ENCODE assay signal across 20 mouse cellular contexts in genomic region chr1:187015673-187016072, GRCm38 (mm10). TPM values are rescaled to one million over a fixed set of nuclear protein-coding genes. Genes with fewer than 3 reads are reported as not detected.
DNase-seq lines count a peak whose midpoint lies in the region; ATAC-seq and TF ChIP-seq lines count a peak whose summit lies in the region.
"Had no signal": no experiment of that assay in that cellular context is flagged by ENCODE, and none has a peak within 500 bp of the region (broad histone marks: within the 10 kb centered on the region; RNA-seq: fewer than 3 reads in every experiment).

No protein-coding gene starts in this region.

- H3K79me2 ChIP-seq in myocyte (ENCODE audit: control insufficient read depth, insufficient read depth) = no peaks in the 10 kb centered on the region

- no peak overlapping the region for H3K9ac ChIP-seq in kidney, embryonic 14.5 days (ENCODE audit: low read depth, low read length)
- H3K9ac ChIP-seq: embryonic facial prominence, embryonic 13.5 days; forebrain, embryonic 12.5 days; hindbrain, embryonic 13.5 days had no signal

- H3K27me3 ChIP-seq in myocyte (ENCODE audit: control insufficient read depth, insufficient read depth, insufficient read length) = no peaks in the 10 kb centered on the region
- no peaks in the 10 kb centered on the region for H3K27me3 ChIP-seq in kidney, embryonic 14.5 days (ENCODE audit: control insufficient read depth, insufficient read depth, low read length)
- H3K27me3 ChIP-seq: embryonic facial prominence, embryonic 13.5 days; forebrain, embryonic 12.5 days; hindbrain, embryonic 13.5 days had no signal

- ATAC-seq in kidney, embryonic 14.5 days (ENCODE audit: low FRiP score, low TSS enrichment) = no peak
- ATAC-seq: forebrain, embryonic 16.5 days; hindbrain, postnatal 0 days had no signal

- no peak for TF ChIP-seq POLR2A in myocyte (IDR thresholded peaks at IDR 0.05; ENCODE audit: insufficient read length, low read depth)

- H3K4me1 ChIP-seq in kidney, embryonic 14.5 days (ENCODE audit: control insufficient read depth, insufficient read depth, low read length) = 0 out of 2 replicates have a peak, but pooled peaks cover 5% of the 10 kb centered on the region
- H3K4me1 ChIP-seq: forebrain, embryonic 12.5 days had no signal

- H3K36me3 ChIP-seq in myocyte (ENCODE audit: control insufficient read depth, insufficient read depth) = no peaks in the 10 kb centered on the region
- H3K36me3 ChIP-seq in kidney, embryonic 14.5 days (ENCODE audit: control insufficient read depth, insufficient read depth, low read length) = no peaks in the 10 kb centered on the region
- H3K36me3 ChIP-seq: embryonic facial prominence, embryonic 13.5 days; forebrain, embryonic 12.5 days; hindbrain, embryonic 13.5 days had no signal

- peak overlapping the region; percentile 10 for H3K4me2 ChIP-seq in myocyte (ENCODE audit: low read depth)
- H3K4me2 ChIP-seq in kidney, embryonic 14.5 days (replicated peaks; ENCODE audit: low read depth, low read length) = no peak overlapping the region
- H3K4me2 ChIP-seq: embryonic facial prominence, embryonic 13.5 days; forebrain, embryonic 12.5 days; hindbrain, embryonic 13.5 days had no signal

- 68% methylated on average over 1 of the region's 1 CpGs for WGBS in kidney, embryonic 14.5 days

- no peak overlapping the region for H3K4me3 ChIP-seq in myocyte
- H3K4me3 ChIP-seq in kidney, embryonic 14.5 days (ENCODE audit: low read length) = no peak overlapping the region
- H3K4me3 ChIP-seq: embryonic facial prominence, embryonic 13.5 days; forebrain, embryonic 12.5 days; hindbrain, embryonic 13.5 days had no signal

- no peak overlapping the region for H3ac ChIP-seq in myocyte (ENCODE audit: control insufficient read depth, insufficient read length)

- H3K9me3 ChIP-seq in kidney, embryonic 14.5 days (ENCODE audit: control insufficient read depth, low read length) = no peaks in the 10 kb centered on the region
- H3K9me3 ChIP-seq: embryonic facial prominence, embryonic 13.5 days; forebrain, embryonic 12.5 days; hindbrain, embryonic 13.5 days had no signal

- DNase-seq in embryo, embryonic 10 days (ENCODE audit: low spot score) = peak; percentile 46
- no peak for DNase-seq in embryo, embryonic 11 days
- DNase-seq in 3T3-L1 (ENCODE audit: low read depth, low spot score) = peak; percentile 31
- DNase-seq in embryo, embryonic 9.5 days (ENCODE audit: extremely low spot score) = peak; percentile 2
- no peak for DNase-seq in thymus, postnatal 14 days
- DNase-seq: adrenal gland, adult 2 months; adrenal gland, postnatal 36 days; cerebellum, adult 2 months; cerebellum, postnatal 10 days; gastrocnemius, postnatal 14 days; heart, postnatal 10 days; kidney, adult 11 months had no signal

- no peak overlapping the region for H3K27ac ChIP-seq in kidney, embryonic 14.5 days (ENCODE audit: low read depth, low read length)
- H3K27ac ChIP-seq: embryonic facial prominence, embryonic 13.5 days; forebrain, embryonic 12.5 days; hindbrain, embryonic 13.5 days; hindbrain, postnatal 0 days had no signal

TF ChIP-seq in myocyte, 11 proteins besides CTCF, POLR2A, EP300 and RAD21:
- peak in 1 of 3 experiments; percentile 51 for TF ChIP-seq MYOD1 (IDR thresholded peaks at IDR 0.05; ENCODE audit: control insufficient read depth in 1 of 3, insufficient read length in 2 of 3, low read depth in 2 of 3)
- TF ChIP-seq TCF3 (IDR thresholded peaks at IDR 0.05; ENCODE audit: insufficient read length, low read depth) = no peak
- TF ChIP-seq E2F4 (IDR thresholded peaks at IDR 0.05; ENCODE audit: insufficient read depth) = no peak

RNA-seq across cellular contexts. Expression of gene D1Pas1, which starts 48.5 kb away (rescaled TPM):
- not detected for polyA plus RNA-seq in myocyte (2012; fragmentation: generic; extraction: Trizol)
- polyA plus RNA-seq in kidney, embryonic 14.5 days (2014; fragmentation: Nextera tagmentation; extraction: Ambion mirVana) = not detected in 2 replicates
- polyA plus RNA-seq: adrenal gland, adult 2 months; embryonic facial prominence, embryonic 13.5 days; forebrain, embryonic 12.5 days; forebrain, embryonic 16.5 days; frontal cortex, adult 2 months; hindbrain, postnatal 0 days had no signal

Comparison
In these comparisons a context has a peak if more than half of its experiments do, and no peak if none do; other contexts are left out.
1. DNase-seq: peak in embryo, embryonic 10 days (single experiment), 3T3-L1 (single experiment) and embryo, embryonic 9.5 days (single experiment); none in embryo, embryonic 11 days (single experiment) and thymus, postnatal 14 days (single experiment).